Mouse (Mus musculus) intestine, postnatal 0 days (tissue): ENCODE data around the gene Prkar2a. TPM values are rescaled to one million over a fixed set of nuclear protein-coding genes. Genes with fewer than 3 reads are reported as not detected.
A peak's percentile ranks its signal among the peaks of the same experiment; 100 is the strongest.

ENCODE experiments used
- ATAC-seq: fragments of 200-750 bp; cut with Nextera tagmentation; 2 replicates; pipeline ENCODE4 v1.8.0; 2017; ENCODE audit warnings: mild to moderate bottlenecking, moderate TSS enrichment, moderate library complexity
- H3K27ac ChIP-seq: fragments of 300-500 bp; sonication (generic); 2 replicates; pipeline ENCODE4 v1.5.1; 2014; ENCODE audit warnings: mild to moderate bottlenecking, low read depth, low read length, moderate library complexity
- H3K27me3 ChIP-seq: fragments of 300-500 bp; sonication (generic); replicated peaks from 2 replicates; pipeline ENCODE4 v1.6.1; 2014; ENCODE audit warnings: low read length, mixed read lengths; ENCODE audit not compliant: control insufficient read depth, insufficient read depth
- H3K36me3 ChIP-seq: fragments of 300-500 bp; sonication (generic); 2 replicates; pipeline ENCODE4 v1.6.1; 2014; ENCODE audit warnings: mild to moderate bottlenecking, moderate library complexity; ENCODE audit not compliant: control insufficient read depth, insufficient read depth
- H3K4me1 ChIP-seq: fragments of 300-500 bp; sonication (generic); replicated peaks from 2 replicates; pipeline ENCODE4 v1.6.1; 2014; ENCODE audit warnings: antibody characterized with exemption, low read length, mixed read lengths; ENCODE audit not compliant: control insufficient read depth, insufficient read depth
- H3K4me2 ChIP-seq: fragments of 300-500 bp; sonication (generic); replicated peaks from 2 replicates; pipeline ENCODE4 v1.6.1; 2014; ENCODE audit warnings: low read depth, mild to moderate bottlenecking, moderate library complexity
- H3K4me3 ChIP-seq: fragments of 300-500 bp; sonication (generic); 2 replicates; pipeline ENCODE4 v1.5.1; 2014; ENCODE audit warnings: low read depth, low read length
- H3K9ac ChIP-seq: fragments of 300-500 bp; sonication (generic); 2 replicates; pipeline ENCODE4 v1.6.1; 2014; ENCODE audit warnings: mild to moderate bottlenecking, low read depth, low read length
- H3K9me3 ChIP-seq: fragments of 300-500 bp; sonication (generic); 2 replicates; pipeline ENCODE4 v1.6.1; 2016; ENCODE audit warnings: mixed run types; ENCODE audit not compliant: control insufficient read depth
- CTCF ChIP-seq: sonication (generic); IDR thresholded peaks from 2 replicates; pipeline ENCODE4 v1.5.1; 2016; ENCODE audit warnings: low read depth, mild to moderate bottlenecking, control low read depth, antibody characterized with exemption, moderate library complexity
- WGBS: fragments of 180-500 bp; shearing (Covaris S2); extraction: QIAGEN DNeasy Blood & Tissue Kit; methylation state at CpG from one replicate; pipeline ENCODE4 v1.1.7; 2014; 5-methylcytosine and 5-hydroxymethylcytosine counted together
- polyA plus RNA-seq: library from polyadenylated mRNA; unstranded; fragments of >200 nt; fragmentation: Nextera tagmentation; extraction: Ambion mirVana; gene quantifications from 2 replicates; pipeline ENCODE4 v1.2.1, GENCODE M21; 2015

Prkar2a gene
- 28.3 and 31.8 TPM in 2 replicates for polyA plus RNA-seq

DNA sequence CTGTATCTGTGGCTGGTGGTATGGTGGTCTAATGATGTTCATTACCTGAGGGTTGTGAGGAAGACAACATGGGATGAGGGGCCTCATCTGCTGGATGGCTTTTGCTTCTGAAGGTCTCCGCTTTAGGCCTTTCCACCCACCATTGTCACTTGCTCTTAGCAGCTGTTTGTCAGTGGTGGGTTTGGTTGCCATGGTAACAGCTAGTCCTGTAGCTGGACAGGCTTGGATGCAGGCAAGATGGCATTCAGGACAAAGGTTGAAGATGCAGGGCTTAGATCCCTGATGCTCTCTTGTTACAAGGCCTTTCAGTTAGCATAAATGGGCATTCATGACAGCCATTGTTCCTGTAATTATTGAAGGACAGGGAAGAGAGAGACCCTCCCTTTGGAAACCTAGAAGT is at the start of gene Prkar2a:
Gene Prkar2a, plus strand, starts transcription at position 209 of the 400 bp plus-strand sequence.
- Histone ChIP-seq H3K4me3 (no peak within 1 kb of the TSS), H3K4me2 (no peak within 1 kb of the TSS), H3K4me1 (peaks cover 14% of the 10 kb centered on the region), H3K9me3 (no peaks in the 10 kb centered on the region), H3K9ac (no peak within 1 kb of the TSS), H3K36me3 (peaks cover 5% of the 10 kb centered on the region; the same call in 1 of the 2 replicates), H3K27ac (no peak within 1 kb of the TSS), H3K27me3 (no peaks in the 10 kb centered on the region)
- TF ChIP-seq CTCF = no peak
- no peak for ATAC-seq
- WGBS = 89% methylated on average over 1 of the region's 1 CpGs

DNA sequence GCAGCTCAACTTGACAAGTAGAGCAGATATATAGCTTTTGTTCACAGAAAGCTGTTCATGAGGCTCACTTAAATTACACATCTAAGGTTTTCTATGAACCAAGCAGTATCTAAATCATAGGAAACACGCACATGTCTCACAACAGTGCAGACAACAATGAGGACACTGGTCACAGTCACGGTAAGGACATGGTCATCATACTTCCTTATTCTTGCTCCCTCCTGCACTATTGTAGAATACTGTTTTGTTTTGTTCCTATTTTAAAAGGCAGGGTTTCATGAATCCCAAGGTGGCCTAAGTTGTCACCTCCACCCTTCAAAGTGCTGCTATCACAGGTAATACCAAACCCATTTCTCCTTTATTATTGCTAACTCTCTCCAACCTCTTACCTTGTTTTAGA is 49.3 kb upstream of the Prkar2a start:
- whole genome bisulfite sequencing = 87% methylated on average over 2 of the region's 2 CpGs
- ATAC-seq = no peak
- Histone ChIP-seq H3K4me3 (no peak overlapping the region), H3K4me1 (no peaks in the 10 kb centered on the region), H3K9ac (no peak overlapping the region), H3K27me3 (no peaks in the 10 kb centered on the region), H3K4me2 (no peak overlapping the region), H3K9me3 (no peaks in the 10 kb centered on the region), H3K27ac (no peak overlapping the region), H3K36me3 (peaks cover 24% of the 10 kb centered on the region)
- no peak for TF ChIP-seq CTCF

DNA sequence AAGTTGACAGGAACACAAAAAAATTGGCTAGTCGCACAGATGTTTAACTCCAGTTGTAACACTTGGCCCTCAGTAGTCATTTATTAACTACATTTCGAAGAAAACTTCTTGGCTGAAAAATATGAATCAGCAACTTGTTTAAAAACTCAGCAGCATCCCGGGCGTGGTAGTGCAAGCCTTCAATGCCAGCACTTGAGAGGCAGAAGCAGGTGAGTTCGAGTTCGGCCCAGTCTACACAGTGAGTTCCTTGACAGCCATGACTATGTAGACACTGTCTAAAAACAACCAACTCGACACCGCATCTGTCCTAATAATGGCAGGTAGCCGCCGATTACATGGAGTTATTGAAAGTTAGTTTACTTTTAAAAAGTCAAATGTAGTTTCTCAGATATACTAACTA is 40.9 kb upstream of the Prkar2a start:
- Histone ChIP-seq H3K27ac (peak overlapping the region; percentile 90; the same call in 1 of the 2 replicates), H3K4me2 (peak overlapping the region; percentile 79), H3K36me3 (peaks cover 3% of the 10 kb centered on the region; the same call in 1 of the 2 replicates), H3K27me3 (no peaks in the 10 kb centered on the region), H3K9me3 (no peaks in the 10 kb centered on the region), H3K4me3 (peak overlapping the region; percentile 69), H3K9ac (peak overlapping the region; percentile 76), H3K4me1 (no peaks in the 10 kb centered on the region)
- TF ChIP-seq CTCF = no peak
- WGBS = 10% methylated on average over 10 of the region's 10 CpGs
- no peak; the same call in 1 of the 2 replicates for ATAC-seq

DNA sequence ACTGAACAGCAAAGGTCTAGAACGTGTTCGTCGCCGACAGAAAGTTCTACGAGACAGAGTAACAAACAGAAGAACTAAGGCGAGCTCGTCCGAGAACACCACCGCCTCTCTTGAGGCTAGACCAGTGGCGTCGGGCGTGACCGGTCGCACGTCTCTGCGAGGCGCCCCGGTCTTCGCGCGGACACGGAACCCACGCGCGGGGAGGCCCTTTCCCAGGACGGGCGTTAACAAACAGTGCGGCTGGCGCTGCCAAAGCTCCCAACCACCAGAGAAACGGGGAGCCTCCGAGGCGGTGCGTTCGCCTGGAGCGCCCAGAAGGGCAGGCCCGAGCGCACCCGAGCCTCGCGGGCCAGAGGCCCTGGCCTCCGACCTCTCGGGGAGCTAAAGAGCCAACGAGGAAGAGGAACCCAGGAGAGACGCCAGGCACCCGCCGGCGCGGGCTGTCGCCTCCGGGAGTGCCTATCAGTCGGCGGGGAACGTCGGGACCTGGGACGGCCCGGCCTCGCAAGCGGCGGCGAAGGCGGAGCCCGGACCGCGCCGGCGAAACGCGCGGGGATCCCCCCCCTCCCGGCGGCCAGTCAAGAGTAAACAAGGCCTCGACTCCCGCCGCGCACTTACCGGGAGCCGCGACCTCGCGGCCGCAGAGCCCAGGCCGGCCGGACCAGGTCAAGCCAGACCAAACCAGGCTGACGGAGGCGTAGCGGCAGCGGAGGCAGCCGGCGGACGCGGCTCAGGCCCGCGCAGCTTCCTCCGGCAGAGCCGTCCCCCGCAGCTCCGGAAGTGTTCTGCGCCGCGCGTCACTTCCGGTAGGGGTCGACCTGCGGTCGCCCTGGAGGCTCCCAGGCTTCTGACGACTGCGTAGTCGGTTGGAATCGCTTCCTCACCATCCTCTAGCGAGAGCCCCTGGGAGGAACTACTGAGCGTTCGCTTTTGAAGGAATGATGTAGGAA is 40.2 kb upstream of the Prkar2a start, which contains the start of gene Arih2:
Gene Arih2, minus strand, starts transcription at position 776 of the 950 bp plus-strand sequence.
- H3K9ac ChIP-seq = peak within 1 kb of the TSS; percentile 76
- WGBS = under 1% methylated on average over 112 of the region's 112 CpGs
- H3K4me1 ChIP-seq = no peaks in the 10 kb centered on the region
- H3K4me3 ChIP-seq = peak within 1 kb of the TSS; percentile 69
- H3K27ac ChIP-seq = peak within 1 kb of the TSS; percentile 90
- peak within 1 kb of the TSS; percentile 79 for H3K4me2 ChIP-seq
- ATAC-seq = peak; percentile 97
- H3K27me3 ChIP-seq = no peaks in the 10 kb centered on the region
- 0 out of 2 replicates have a peak, but pooled peaks have one; percentile 12 for TF ChIP-seq CTCF
- no peaks in the 10 kb centered on the region for H3K9me3 ChIP-seq
- H3K36me3 ChIP-seq = no peaks in the 10 kb centered on the region

DNA sequence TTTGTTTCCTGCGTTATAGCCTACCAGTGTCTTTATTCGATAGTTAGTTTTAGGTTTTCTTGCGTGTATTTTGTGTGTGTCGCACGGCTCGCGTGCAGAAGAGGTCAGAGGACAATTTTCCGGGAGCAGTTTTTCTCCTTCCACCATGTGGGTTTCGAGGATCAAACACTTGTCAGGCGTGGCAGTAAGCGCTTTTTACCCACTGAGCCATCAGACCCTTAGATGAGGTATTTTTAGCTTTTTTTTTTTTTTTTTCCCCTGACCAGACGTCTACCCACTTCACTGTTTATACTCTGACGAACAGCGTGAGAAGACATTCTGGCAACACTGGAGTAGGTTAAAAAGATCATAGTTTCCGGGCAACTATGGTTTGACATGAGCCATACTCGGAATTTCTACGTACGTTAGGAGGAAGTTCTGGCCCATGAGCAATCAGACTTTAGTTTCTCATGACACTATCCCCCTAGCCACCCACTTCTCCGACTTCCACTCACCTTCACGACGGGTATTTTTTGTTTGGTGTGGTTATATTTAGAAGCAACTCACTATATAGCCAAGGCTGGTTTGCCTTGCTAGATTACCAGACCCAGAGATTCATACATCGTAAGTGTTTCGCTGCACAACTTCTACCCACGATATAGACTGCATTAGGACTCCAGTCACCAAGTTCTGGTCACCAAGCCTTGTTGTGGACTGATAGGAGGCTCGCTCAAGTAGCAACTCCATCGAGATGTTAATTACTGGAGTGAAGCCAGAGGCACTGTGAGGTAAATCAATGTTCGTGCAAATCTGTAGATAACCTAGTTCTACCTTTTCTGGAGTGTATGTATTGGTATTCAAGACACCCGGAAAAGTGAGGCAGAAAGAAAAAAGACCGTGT is 39.3 kb upstream of the Prkar2a start:
- no peaks in the 10 kb centered on the region for H3K27me3 ChIP-seq
- H3K9me3 ChIP-seq = no peaks in the 10 kb centered on the region
- peak; percentile 7 for ATAC-seq
- 14% methylated on average over 29 of the region's 29 CpGs for WGBS
- peak overlapping the region; percentile 79 for H3K4me2 ChIP-seq
- peak overlapping the region; percentile 90 for H3K27ac ChIP-seq
- no peaks in the 10 kb centered on the region for H3K36me3 ChIP-seq
- H3K4me3 ChIP-seq = peak overlapping the region; percentile 69
- H3K9ac ChIP-seq = peak overlapping the region; percentile 76
- H3K4me1 ChIP-seq = no peaks in the 10 kb centered on the region
- no peak for TF ChIP-seq CTCF
